Mouse (Mus musculus) inflammation-experienced regulatory T-cells, adult 6 months (primary cell): ENCODE measurements around the gene D11Wsu47e. TPM values are rescaled to one million over a fixed set of nuclear protein-coding genes. Genes with fewer than 3 reads are reported as not detected.

Experiments used
- ATAC-seq: one replicate; pipeline ENCODE4 v1.8.0; 2017
- polyA plus RNA-seq, 3 experiments: library from polyadenylated mRNA; unstranded; fragments of 100-300 nt; shearing (Covaris generic); gene quantifications; one replicate each; pipeline ENCODE4 v1.2.1; 2017

Gene D11Wsu47e
- polyA plus RNA-seq, 3 experiments from 2014 or later, result 6.7 to 8.8 (median 8.0) TPM

GRCm38 (mm10) chr11:113737553-113737854 lies 53.3 kb downstream of the D11Wsu47e start:
- ATAC-seq, result no peak

- ATAC-seq, result no peak
These were observed 53.7 kb downstream of the D11Wsu47e start for GRCm38 (mm10) chr11:113737912-113738311.

GRCm38 (mm10) chr11:113739213-113739612 lies 55.0 kb downstream of the D11Wsu47e start:
- ATAC-seq, result no peak

GRCm38 (mm10) chr11:113740100-113740499 lies 55.9 kb downstream of the D11Wsu47e start:
- no peak for ATAC-seq

GRCm38 (mm10) chr11:113742998-113743397 lies 58.8 kb downstream of the D11Wsu47e start:
- ATAC-seq, result no peak

Other genes starting within 250 kb of the D11Wsu47e start
- under 1 TPM in 2 of 3 experiments, not detected in 1; 0.26 to 0.46 TPM for gene Sstr2, start 65.1 kb upstream of the D11Wsu47e start, polyA plus RNA-seq
- gene Cog1, start 35.2 kb upstream of the D11Wsu47e start, polyA plus RNA-seq, result 10 to 100 TPM; 14.9 to 16.9 (median 15.8) TPM
- gene Slc39a11, start 34.3 kb upstream of the D11Wsu47e start, polyA plus RNA-seq, result 10 to 100 TPM; 12.6 to 17.3 (median 16.9) TPM
- 10 to 100 TPM; 11.5 to 20.2 (median 17.3) TPM for gene Fam104a, start 257 bp upstream of the D11Wsu47e start, polyA plus RNA-seq
- gene Cpsf4l, start 25.6 kb downstream of the D11Wsu47e start, polyA plus RNA-seq, result not detected
- 1 to 10 TPM; 1.2 to 2.9 (median 1.5) TPM for gene Cdc42ep4, start 67.5 kb downstream of the D11Wsu47e start, polyA plus RNA-seq